Mouse (Mus musculus): Measurements from ENCODE around the gene Txnrd3. TPM values are rescaled to one million over a fixed set of nuclear protein-coding genes. Genes with fewer than 3 reads are reported as not detected.
A peak's percentile ranks its signal among the peaks of the same experiment; 100 is the strongest.

Txnrd3 gene
- polyA plus RNA-seq, 1 experiment from 2014 or later: 17.7 TPM

DNA sequence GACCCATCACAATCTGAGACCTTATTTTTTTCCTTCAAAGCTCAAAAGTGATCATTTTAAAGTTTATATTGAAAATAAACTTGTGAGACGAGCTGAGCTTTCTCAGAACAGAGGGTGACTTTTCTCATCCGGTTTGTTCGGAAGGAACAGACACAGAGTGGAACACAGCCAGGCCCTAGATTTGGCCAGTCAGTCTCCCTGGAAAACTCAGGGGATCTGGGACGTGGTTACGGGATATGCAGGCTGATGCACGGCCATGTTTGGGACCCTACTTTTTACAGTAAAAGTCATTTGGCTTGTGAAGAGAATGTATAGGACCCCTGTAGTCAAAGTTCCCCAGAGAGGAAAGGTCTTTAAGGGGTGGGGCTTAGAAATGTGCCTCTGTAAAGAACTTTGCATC, 15.1 kb downstream of the Txnrd3 start:
- WGBS: 89% methylated on average over 6 of the region's 6 CpGs
- ATAC-seq (replicated peaks; ENCODE audit: low FRiP score): no peak

DNA sequence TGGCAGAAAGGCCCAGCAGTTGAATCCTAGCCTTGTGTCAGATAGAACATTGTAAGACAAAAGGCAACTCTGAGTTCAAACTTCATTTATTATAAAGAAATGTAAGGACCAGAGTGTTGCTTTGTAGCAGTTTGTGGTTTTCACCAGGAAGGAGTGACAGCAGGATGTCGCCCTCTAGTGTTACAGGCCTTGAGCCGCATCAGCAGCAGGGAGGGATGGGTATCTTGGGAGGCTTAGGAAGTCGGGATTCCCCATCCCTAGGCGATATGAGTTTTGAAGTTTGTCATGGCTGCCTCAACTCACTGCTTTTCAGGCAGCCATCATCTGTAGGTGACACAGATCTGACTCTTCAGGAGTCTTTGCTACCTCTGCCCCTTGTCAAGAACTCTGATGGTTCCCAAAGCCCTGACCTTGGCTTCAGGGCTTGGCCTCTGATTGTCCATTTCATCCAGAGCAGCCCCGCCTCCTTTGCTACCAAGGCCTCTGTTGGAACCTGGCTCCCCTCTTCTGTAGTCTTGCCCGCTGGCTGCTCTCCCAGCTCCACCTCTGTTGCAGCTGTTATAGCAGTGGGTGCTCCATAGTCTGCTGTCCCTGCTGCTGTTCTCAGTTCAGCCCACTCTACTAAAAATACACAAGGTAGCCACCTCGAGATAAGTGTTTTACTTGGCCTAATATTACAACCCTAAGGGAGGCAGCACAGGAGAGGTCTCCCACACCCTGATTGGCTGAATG, 16.1 kb downstream of the Txnrd3 start:
- H3K4me2 ChIP-seq: no peak overlapping the region
- H3K36me3 ChIP-seq: peaks cover 30% of the 10 kb centered on the region
- H3K9me3 ChIP-seq (replicated peaks): no peaks in the 10 kb centered on the region
- H3K27ac ChIP-seq: no peak overlapping the region
- ATAC-seq (replicated peaks; ENCODE audit: low FRiP score): no peak
- no peak overlapping the region for H3K4me3 ChIP-seq (replicated peaks)
- no peaks in the 10 kb centered on the region for H3K27me3 ChIP-seq
- no peaks in the 10 kb centered on the region for H3K4me1 ChIP-seq
- H3K9ac ChIP-seq: no peak overlapping the region
- WGBS: 41% methylated on average over 7 of the region's 7 CpGs

More for the DNA sequence above, 15.1 kb downstream of the Txnrd3 start:
- H3K36me3 ChIP-seq: peaks cover 25% of the 10 kb centered on the region
- H3K9ac ChIP-seq: no peak overlapping the region
- no peaks in the 10 kb centered on the region for H3K27me3 ChIP-seq
- H3K4me2 ChIP-seq: no peak overlapping the region
- H3K4me1 ChIP-seq: no peaks in the 10 kb centered on the region
- H3K4me3 ChIP-seq (replicated peaks): no peak overlapping the region
- no peak overlapping the region for H3K27ac ChIP-seq
- H3K9me3 ChIP-seq (replicated peaks): no peaks in the 10 kb centered on the region

DNA sequence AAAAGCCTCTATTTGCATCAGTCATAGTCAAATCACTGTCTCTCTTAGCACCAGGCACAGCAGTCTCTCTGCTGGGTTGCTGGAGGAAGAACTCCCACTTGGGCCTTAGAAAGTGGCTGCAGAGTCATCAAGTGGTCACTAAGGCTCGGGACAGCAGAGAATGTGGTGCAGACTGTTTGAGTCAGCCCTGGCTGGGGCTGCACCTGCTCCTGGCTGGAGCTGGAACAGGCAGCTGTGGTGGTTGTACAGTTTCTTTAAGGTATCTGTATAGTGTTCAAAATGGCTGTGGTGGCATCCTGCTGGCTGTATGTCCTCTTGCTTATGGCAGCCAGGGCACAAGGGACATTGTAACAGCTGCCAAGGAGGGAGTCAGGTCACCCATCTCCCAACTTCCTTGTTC, 16.7 kb downstream of the Txnrd3 start:
- Histone ChIP-seq H3K9me3 (replicated peaks) (no peaks in the 10 kb centered on the region), H3K4me2 (no peak overlapping the region), H3K4me1 (no peaks in the 10 kb centered on the region), H3K27ac (no peak overlapping the region), H3K27me3 (no peaks in the 10 kb centered on the region), H3K36me3 (peaks cover 28% of the 10 kb centered on the region), H3K9ac (no peak overlapping the region), H3K4me3 (replicated peaks) (no peak overlapping the region)
- ATAC-seq (replicated peaks; ENCODE audit: low FRiP score): no peak
- 62% methylated on average over 1 of the region's 1 CpGs for WGBS

DNA sequence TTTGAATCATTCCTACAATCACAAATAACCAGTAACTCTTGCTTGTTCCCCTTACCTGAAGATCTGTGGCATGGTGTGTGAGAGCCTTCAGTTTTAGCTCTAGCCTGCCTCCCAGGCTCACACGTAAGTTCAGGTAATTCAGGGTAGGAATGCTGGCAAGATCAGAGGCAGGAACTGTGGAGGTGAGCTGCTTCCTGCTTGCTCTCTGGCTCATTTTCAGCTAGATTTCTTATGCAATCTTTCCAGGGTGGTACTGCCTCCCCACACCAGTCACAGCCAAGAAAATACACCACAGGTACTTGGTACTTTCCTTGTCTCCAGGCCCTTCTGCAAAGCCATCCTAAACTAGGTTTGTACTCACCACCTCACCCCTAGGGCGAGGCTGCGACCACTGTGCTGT, 18.7 kb downstream of the Txnrd3 start:
- Histone ChIP-seq H3K9ac (no peak overlapping the region), H3K4me3 (replicated peaks) (no peak overlapping the region), H3K4me1 (no peaks in the 10 kb centered on the region), H3K27ac (no peak overlapping the region), H3K36me3 (peaks cover 17% of the 10 kb centered on the region), H3K27me3 (no peaks in the 10 kb centered on the region), H3K9me3 (replicated peaks) (no peaks in the 10 kb centered on the region), H3K4me2 (no peak overlapping the region)
- no peak for ATAC-seq (replicated peaks; ENCODE audit: low FRiP score)
- WGBS: 88% methylated on average over 3 of the region's 3 CpGs

DNA sequence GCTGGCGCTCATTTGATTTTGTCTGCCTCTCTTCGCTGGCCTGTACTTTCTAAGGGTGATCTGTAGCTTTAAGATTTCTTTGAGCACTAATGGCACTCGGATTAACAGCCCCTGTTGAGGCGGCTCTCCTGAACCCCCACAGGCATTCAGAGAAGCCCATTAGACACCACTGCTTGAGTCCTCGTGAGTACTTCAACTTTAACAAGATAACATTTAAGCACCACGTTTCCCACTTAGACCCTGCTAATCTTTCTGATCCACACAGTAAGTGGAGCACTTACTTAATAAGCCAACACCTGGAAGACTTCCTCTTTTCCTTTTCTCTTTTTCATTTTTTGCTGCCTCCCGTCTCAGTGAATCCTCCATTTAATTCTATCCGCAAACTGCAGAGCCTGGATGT, 21.4 kb downstream of the Txnrd3 start:
- H3K36me3 ChIP-seq: peaks cover 17% of the 10 kb centered on the region
- ATAC-seq (replicated peaks; ENCODE audit: low FRiP score): no peak
- no peak overlapping the region for H3K4me3 ChIP-seq (replicated peaks)
- no peak overlapping the region for H3K27ac ChIP-seq
- WGBS: 70% methylated on average over 8 of the region's 8 CpGs
- no peaks in the 10 kb centered on the region for H3K9me3 ChIP-seq (replicated peaks)
- no peaks in the 10 kb centered on the region for H3K27me3 ChIP-seq
- H3K4me2 ChIP-seq: no peak overlapping the region
- H3K4me1 ChIP-seq: no peaks in the 10 kb centered on the region
- no peak overlapping the region for H3K9ac ChIP-seq

DNA sequence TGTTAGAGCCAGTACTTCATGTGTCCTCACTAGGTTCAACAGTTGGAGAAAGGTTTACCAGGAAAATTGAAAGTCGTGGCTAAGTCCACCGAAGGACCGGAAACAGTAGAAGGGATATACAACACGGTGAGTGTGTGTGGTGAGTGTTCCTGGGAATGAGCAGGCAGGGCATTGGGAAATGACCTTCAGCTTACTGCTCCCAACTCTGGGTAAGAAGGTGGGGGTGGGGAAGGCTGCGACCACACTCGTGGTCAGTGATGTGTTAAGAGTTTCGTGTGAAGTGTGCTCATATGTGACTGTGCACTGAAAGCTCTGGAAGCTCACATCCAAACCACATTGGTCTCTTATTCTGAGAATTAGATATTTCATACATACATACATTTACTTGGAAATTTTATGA, 21.9 kb downstream of the Txnrd3 start:
- Histone ChIP-seq H3K9ac (no peak overlapping the region), H3K36me3 (peaks cover 17% of the 10 kb centered on the region), H3K9me3 (replicated peaks) (no peaks in the 10 kb centered on the region), H3K27ac (no peak overlapping the region), H3K4me3 (replicated peaks) (no peak overlapping the region), H3K27me3 (no peaks in the 10 kb centered on the region), H3K4me2 (no peak overlapping the region), H3K4me1 (no peaks in the 10 kb centered on the region)
- WGBS: 65% methylated on average over 7 of the region's 7 CpGs
- ATAC-seq (replicated peaks; ENCODE audit: low FRiP score): no peak

DNA sequence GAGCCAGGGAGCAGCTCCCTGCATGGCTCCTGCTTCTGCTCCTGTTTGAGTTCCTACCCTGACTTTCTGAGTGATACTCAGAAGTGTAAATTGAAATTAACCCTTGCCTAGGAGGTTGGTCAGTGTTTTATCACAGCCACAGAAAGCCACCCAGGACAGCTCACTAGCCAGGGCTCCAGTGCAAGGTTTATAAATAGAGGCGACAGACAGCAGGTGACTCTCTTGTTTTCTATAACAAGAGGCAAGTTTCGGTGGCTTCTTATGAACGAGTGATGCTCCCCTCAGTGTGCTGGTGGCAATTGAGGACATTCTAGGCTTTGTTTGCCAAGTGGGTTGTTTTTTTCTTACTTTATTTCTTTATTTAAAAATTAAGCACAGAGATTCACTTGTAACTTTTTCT, 23.2 kb downstream of the Txnrd3 start:
- no peaks in the 10 kb centered on the region for H3K27me3 ChIP-seq
- WGBS: 91% methylated on average over 3 of the region's 3 CpGs
- H3K9me3 ChIP-seq (replicated peaks): no peaks in the 10 kb centered on the region
- no peak overlapping the region for H3K4me3 ChIP-seq (replicated peaks)
- ATAC-seq (replicated peaks; ENCODE audit: low FRiP score): no peak
- H3K36me3 ChIP-seq: peaks cover 17% of the 10 kb centered on the region
- H3K27ac ChIP-seq: no peak overlapping the region
- no peaks in the 10 kb centered on the region for H3K4me1 ChIP-seq
- H3K9ac ChIP-seq: no peak overlapping the region
- no peak overlapping the region for H3K4me2 ChIP-seq

DNA sequence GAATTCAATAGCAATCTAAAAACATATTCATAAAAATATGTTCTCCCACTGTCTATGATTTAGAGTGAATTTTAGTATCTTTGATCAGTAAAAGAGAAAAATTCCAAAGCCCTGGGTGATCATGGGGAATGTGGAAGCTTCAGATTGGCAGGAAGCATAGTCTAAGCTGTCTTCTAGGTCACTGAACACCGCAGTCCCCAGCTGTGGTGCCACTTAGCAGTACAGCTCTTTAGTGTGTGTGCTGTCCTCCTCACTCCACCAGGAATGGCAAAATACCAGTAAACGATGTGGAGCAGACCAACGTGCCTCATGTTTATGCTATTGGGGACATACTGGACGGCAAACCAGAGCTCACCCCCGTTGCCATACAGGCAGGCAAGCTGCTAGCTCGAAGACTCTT, 25.8 kb downstream of the Txnrd3 start:
- Histone ChIP-seq H3K36me3 (peaks cover 11% of the 10 kb centered on the region), H3K27ac (no peak overlapping the region), H3K9me3 (replicated peaks) (no peaks in the 10 kb centered on the region), H3K4me3 (replicated peaks) (no peak overlapping the region), H3K9ac (no peak overlapping the region), H3K4me2 (no peak overlapping the region), H3K4me1 (no peaks in the 10 kb centered on the region), H3K27me3 (no peaks in the 10 kb centered on the region)
- WGBS: 82% methylated on average over 6 of the region's 6 CpGs
- ATAC-seq (replicated peaks; ENCODE audit: low FRiP score): no peak

DNA sequence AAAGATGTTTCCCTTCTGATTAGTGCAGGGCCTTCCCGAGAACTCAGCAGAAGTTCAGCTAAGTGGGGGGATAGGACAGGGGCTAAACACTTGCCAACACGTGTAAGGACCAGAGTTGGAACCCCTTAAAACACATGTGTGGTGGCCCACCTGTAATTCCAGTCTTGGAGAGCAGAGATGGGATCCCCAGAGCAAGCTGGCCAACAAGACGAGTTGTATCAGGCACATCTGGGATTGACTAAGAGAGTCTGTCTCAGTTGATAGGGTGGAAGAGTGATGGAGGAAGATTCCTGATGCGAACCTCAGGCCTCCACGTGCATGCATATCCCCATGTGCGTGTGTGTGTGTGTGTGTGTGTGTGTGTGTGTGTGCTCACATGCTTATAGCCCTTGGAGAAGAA, 27.6 kb downstream of the Txnrd3 start:
- no peak overlapping the region for H3K4me3 ChIP-seq (replicated peaks)
- WGBS: 90% methylated on average over 6 of the region's 6 CpGs
- H3K36me3 ChIP-seq: peaks cover 22% of the 10 kb centered on the region
- no peak overlapping the region for H3K4me2 ChIP-seq
- ATAC-seq (replicated peaks; ENCODE audit: low FRiP score): no peak
- H3K27ac ChIP-seq: no peak overlapping the region
- H3K4me1 ChIP-seq: no peaks in the 10 kb centered on the region
- H3K9me3 ChIP-seq (replicated peaks): no peaks in the 10 kb centered on the region
- H3K27me3 ChIP-seq: no peaks in the 10 kb centered on the region
- H3K9ac ChIP-seq: no peak overlapping the region

DNA sequence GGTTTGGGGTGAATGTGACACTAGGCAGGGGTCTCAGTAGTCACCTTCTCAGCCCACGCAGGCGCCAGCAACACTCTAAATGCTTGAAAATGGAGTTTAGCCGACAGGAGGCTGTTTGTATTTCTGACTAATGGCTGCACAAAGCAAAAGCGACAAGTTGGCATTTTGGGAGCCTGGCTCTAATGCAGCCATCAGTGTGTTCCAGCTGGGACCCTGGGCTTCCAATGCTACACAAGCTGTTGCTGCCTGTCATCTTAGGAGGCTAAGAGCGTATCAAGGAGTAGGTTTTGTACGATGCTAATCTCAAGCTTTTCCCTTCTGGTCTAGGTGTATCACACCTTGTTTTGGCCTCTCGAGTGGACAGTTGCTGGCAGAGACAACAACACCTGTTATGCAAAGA, 28.9 kb downstream of the Txnrd3 start:
- no peak overlapping the region for H3K4me3 ChIP-seq (replicated peaks)
- H3K27me3 ChIP-seq: no peaks in the 10 kb centered on the region
- no peaks in the 10 kb centered on the region for H3K4me1 ChIP-seq
- ATAC-seq (replicated peaks; ENCODE audit: low FRiP score): no peak
- H3K9me3 ChIP-seq (replicated peaks): no peaks in the 10 kb centered on the region
- 86% methylated on average over 7 of the region's 7 CpGs for WGBS
- no peak overlapping the region for H3K27ac ChIP-seq
- H3K9ac ChIP-seq: no peak overlapping the region
- H3K4me2 ChIP-seq: no peak overlapping the region
- H3K36me3 ChIP-seq: peaks cover 22% of the 10 kb centered on the region

DNA sequence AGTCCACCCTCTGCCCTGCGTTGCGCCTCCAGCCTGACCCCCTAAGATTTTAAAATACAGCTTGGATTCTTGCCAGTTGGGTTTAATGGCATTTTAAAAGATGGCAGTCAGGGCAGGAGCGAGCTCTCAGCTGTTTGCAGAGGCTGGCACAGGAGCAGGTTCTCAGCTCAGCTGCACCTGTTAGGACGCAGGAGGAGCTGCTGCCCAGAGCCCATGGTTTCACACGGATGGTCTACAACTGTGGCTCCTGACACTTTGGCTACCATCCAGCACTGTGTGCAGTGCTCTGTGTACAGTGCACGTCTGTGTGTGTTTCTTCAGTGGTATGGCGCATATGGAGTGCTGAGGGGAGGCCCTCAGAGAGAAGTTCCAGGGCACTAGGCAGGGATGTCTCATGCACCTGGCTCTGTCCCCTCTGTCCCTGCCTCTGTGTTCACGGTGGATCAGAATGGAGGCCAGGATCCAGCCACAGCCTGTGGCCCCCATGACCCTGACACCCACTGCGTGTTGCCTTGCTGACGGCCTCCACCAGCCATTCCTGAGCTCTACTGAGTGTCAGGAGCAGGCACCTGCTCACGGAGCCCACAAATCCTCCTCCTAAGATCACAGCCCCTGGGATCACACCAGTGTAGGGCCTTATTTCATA, 29.5 kb downstream of the Txnrd3 start:
- Histone ChIP-seq H3K27me3 (no peaks in the 10 kb centered on the region), H3K4me2 (no peak overlapping the region), H3K36me3 (peaks cover 22% of the 10 kb centered on the region), H3K27ac (no peak overlapping the region), H3K4me1 (no peaks in the 10 kb centered on the region), H3K9ac (no peak overlapping the region), H3K4me3 (replicated peaks) (no peak overlapping the region), H3K9me3 (replicated peaks) (no peaks in the 10 kb centered on the region)
- ATAC-seq (replicated peaks; ENCODE audit: low FRiP score): 0 out of 2 replicates have a peak, but pooled peaks have one; percentile 33
- 83% methylated on average over 11 of the region's 11 CpGs for WGBS

DNA sequence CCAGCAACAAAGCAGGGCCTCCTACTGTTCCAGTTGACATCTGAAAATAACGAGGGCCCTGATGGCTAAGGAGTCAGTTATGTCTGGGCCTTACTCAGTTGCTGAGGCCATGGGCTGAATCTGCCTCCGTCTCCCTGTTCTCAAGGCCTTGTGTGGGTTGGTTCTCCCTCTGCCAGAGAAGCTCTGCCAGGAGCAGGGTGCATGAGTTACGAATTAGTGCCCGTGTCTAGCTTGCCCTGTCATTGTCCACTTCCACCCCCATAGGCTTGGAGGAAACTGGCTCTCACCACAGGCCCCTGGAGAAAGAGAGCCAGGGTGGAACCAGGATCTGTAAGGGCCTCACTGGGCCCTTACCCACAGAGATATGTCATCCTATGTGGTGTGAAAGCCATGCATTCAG, 34.7 kb downstream of the Txnrd3 start:
- WGBS: 78% methylated on average over 4 of the region's 4 CpGs
- Histone ChIP-seq H3K9ac (no peak overlapping the region), H3K4me3 (replicated peaks) (no peak overlapping the region), H3K9me3 (replicated peaks) (no peaks in the 10 kb centered on the region), H3K4me2 (no peak overlapping the region), H3K27me3 (0 out of 2 replicates have a peak, but pooled peaks cover 3% of the 10 kb centered on the region), H3K27ac (no peak overlapping the region), H3K36me3 (peaks cover 20% of the 10 kb centered on the region), H3K4me1 (peaks cover 3% of the 10 kb centered on the region; the same call in 1 of the 2 replicates)
- no peak for ATAC-seq (replicated peaks; ENCODE audit: low FRiP score)
